Mouse (Mus musculus) embryonic facial prominence, embryonic 11.5 days (tissue): ENCODE data around the gene Rapgef2. TPM values are rescaled to one million over a fixed set of nuclear protein-coding genes. Genes with fewer than 3 reads are reported as not detected.

Experiments used
- ATAC-seq: fragments of 200-750 bp; cut with Nextera tagmentation; replicated peaks from 2 replicates; pipeline ENCODE4 v1.8.0; 2017; ENCODE audit warnings: low read depth; ENCODE audit not compliant: insufficient number of reproducible peaks, low FRiP score, low TSS enrichment
- DNase-seq: peaks from one replicate; pipeline ENCODE4 v3.0.0-alpha.2; 2015; ENCODE audit warnings: low spot score
- H3K27ac ChIP-seq: fragments of 300-500 bp; sonication (generic); replicated peaks from 2 replicates; pipeline ENCODE4 v1.5.1; 2014; ENCODE audit warnings: mild to moderate bottlenecking, low read depth, low read length, control low read depth
- H3K27me3 ChIP-seq: fragments of 300-500 bp; sonication (generic); 2 replicates; pipeline ENCODE4 v1.6.1; 2014; ENCODE audit warnings: mild to moderate bottlenecking, low read length, moderate library complexity, mixed read lengths; ENCODE audit not compliant: control insufficient read depth, insufficient read depth
- H3K36me3 ChIP-seq: fragments of 300-500 bp; sonication (generic); replicated peaks from 2 replicates; pipeline ENCODE4 v1.6.1; 2014; ENCODE audit warnings: low read depth, mild to moderate bottlenecking, low read length, moderate library complexity, mixed read lengths; ENCODE audit not compliant: control insufficient read depth, insufficient read depth
- H3K4me1 ChIP-seq: fragments of 300-500 bp; sonication (generic); 2 replicates; pipeline ENCODE4 v1.6.1; 2014; ENCODE audit warnings: low read length, mixed read lengths; ENCODE audit not compliant: control insufficient read depth, insufficient read depth
- H3K4me2 ChIP-seq: fragments of 300-500 bp; sonication (generic); 2 replicates; pipeline ENCODE4 v1.6.1; 2014; ENCODE audit warnings: low read depth, mild to moderate bottlenecking, control low read depth, low read length, moderate library complexity
- H3K4me3 ChIP-seq: fragments of 300-500 bp; sonication (generic); 2 replicates; pipeline ENCODE4 v1.5.1; 2014; ENCODE audit warnings: low read depth, low read length, control low read depth
- H3K9ac ChIP-seq: fragments of 300-500 bp; sonication (generic); replicated peaks from 2 replicates; pipeline ENCODE4 v1.6.1; 2014; ENCODE audit warnings: mild to moderate bottlenecking, control low read depth, low read length
- H3K9me3 ChIP-seq: fragments of 300-500 bp; sonication (generic); replicated peaks from 2 replicates; pipeline ENCODE4 v1.6.1; 2016; ENCODE audit warnings: mild to moderate bottlenecking, low read length, inconsistent platforms, mixed read lengths; ENCODE audit not compliant: control insufficient read depth
- WGBS: fragments of 180-500 bp; shearing (Covaris S2); extraction: QIAGEN DNeasy Blood & Tissue Kit; methylation state at CpG from one replicate; pipeline ENCODE4 v1.1.7; 2014; 5-methylcytosine and 5-hydroxymethylcytosine counted together
- polyA plus RNA-seq: library from polyadenylated mRNA; unstranded; fragments of >200 nt; fragmentation: Nextera tagmentation; extraction: Ambion mirVana; gene quantifications from 2 replicates; pipeline ENCODE4 v1.2.1, GENCODE M21; 2014

The Rapgef2 gene
- polyA plus RNA-seq, 1 experiment from 2014 or later = 6.8 TPM

- WGBS = 75% methylated on average over 3 of the region's 3 CpGs
- Histone ChIP-seq H3K9ac (no peak overlapping the region), H3K27ac (no peak overlapping the region), H3K4me1 (no peaks in the 10 kb centered on the region), H3K36me3 (no peaks in the 10 kb centered on the region), H3K27me3 (no peaks in the 10 kb centered on the region), H3K4me2 (no peak overlapping the region), H3K4me3 (no peak overlapping the region), H3K9me3 (no peaks in the 10 kb centered on the region)
- no peak for DNase-seq
- no peak for ATAC-seq
Measured at GRCm38 (mm10) chr3:79139245-79139644, 147.1 kb downstream of the Rapgef2 start.

GRCm38 (mm10) chr3:79138601-79139000 is 147.7 kb downstream of the Rapgef2 start:
- ATAC-seq (no peak), DNase-seq (no peak)
- no peaks in the 10 kb centered on the region for H3K4me1 ChIP-seq
- H3K4me3 ChIP-seq = no peak overlapping the region
- H3K9me3 ChIP-seq = no peaks in the 10 kb centered on the region
- H3K36me3 ChIP-seq = no peaks in the 10 kb centered on the region
- H3K4me2 ChIP-seq = no peak overlapping the region
- no peaks in the 10 kb centered on the region for H3K27me3 ChIP-seq
- H3K9ac ChIP-seq = no peak overlapping the region
- H3K27ac ChIP-seq = no peak overlapping the region

GRCm38 (mm10) chr3:79130991-79131390 is 155.3 kb downstream of the Rapgef2 start:
- no peaks in the 10 kb centered on the region for H3K36me3 ChIP-seq

GRCm38 (mm10) chr3:79129044-79129600 is 157.2 kb downstream of the Rapgef2 start:
- no peaks in the 10 kb centered on the region for H3K27me3 ChIP-seq
- ATAC-seq = no peak
- H3K9me3 ChIP-seq = no peaks in the 10 kb centered on the region
- no peak overlapping the region for H3K9ac ChIP-seq
- H3K27ac ChIP-seq = no peak overlapping the region
- H3K4me3 ChIP-seq = no peak overlapping the region
- no peak overlapping the region for H3K4me2 ChIP-seq
- peak; percentile 27 for DNase-seq
- H3K4me1 ChIP-seq = no peaks in the 10 kb centered on the region
- 81% methylated on average over 6 of the region's 6 CpGs for WGBS
- no peaks in the 10 kb centered on the region for H3K36me3 ChIP-seq

More at GRCm38 (mm10) chr3:79130991-79131390, 155.3 kb downstream of the Rapgef2 start:
- H3K9ac ChIP-seq = no peak overlapping the region
- H3K4me2 ChIP-seq = no peak overlapping the region
- H3K27me3 ChIP-seq = no peaks in the 10 kb centered on the region
- H3K27ac ChIP-seq = no peak overlapping the region
- WGBS = 83% methylated on average over 3 of the region's 3 CpGs
- no peak for DNase-seq
- no peak for ATAC-seq
- H3K4me3 ChIP-seq = no peak overlapping the region
- H3K4me1 ChIP-seq = no peaks in the 10 kb centered on the region
- no peaks in the 10 kb centered on the region for H3K9me3 ChIP-seq

GRCm38 (mm10) chr3:79127797-79128196 is 158.5 kb downstream of the Rapgef2 start:
- DNase-seq = no peak
- ATAC-seq = no peak
- Histone ChIP-seq H3K36me3 (no peaks in the 10 kb centered on the region), H3K4me1 (no peaks in the 10 kb centered on the region), H3K27me3 (no peaks in the 10 kb centered on the region), H3K4me3 (no peak overlapping the region), H3K9ac (no peak overlapping the region), H3K4me2 (no peak overlapping the region), H3K9me3 (no peaks in the 10 kb centered on the region), H3K27ac (no peak overlapping the region)
- 87% methylated on average over 2 of the region's 2 CpGs for WGBS

- no peaks in the 10 kb centered on the region for H3K9me3 ChIP-seq
- no peak for DNase-seq
- no peak overlapping the region for H3K27ac ChIP-seq
- H3K9ac ChIP-seq = no peak overlapping the region
- H3K36me3 ChIP-seq = no peaks in the 10 kb centered on the region
- no peaks in the 10 kb centered on the region for H3K4me1 ChIP-seq
- H3K4me2 ChIP-seq = no peak overlapping the region
- H3K27me3 ChIP-seq = no peaks in the 10 kb centered on the region
- no peak for ATAC-seq
- 83% methylated on average over 6 of the region's 6 CpGs for WGBS
- H3K4me3 ChIP-seq = no peak overlapping the region
Measured at GRCm38 (mm10) chr3:79126857-79127256, 159.5 kb downstream of the Rapgef2 start.

GRCm38 (mm10) chr3:79121391-79121790 is 164.9 kb downstream of the Rapgef2 start:
- WGBS = 78% methylated on average over 7 of the region's 7 CpGs
- H3K4me3 ChIP-seq = no peak overlapping the region
- no peak overlapping the region for H3K4me2 ChIP-seq
- H3K36me3 ChIP-seq = no peaks in the 10 kb centered on the region
- H3K27me3 ChIP-seq = no peaks in the 10 kb centered on the region
- no peak for ATAC-seq
- H3K4me1 ChIP-seq = no peaks in the 10 kb centered on the region
- no peak overlapping the region for H3K27ac ChIP-seq
- DNase-seq = no peak
- no peak overlapping the region for H3K9ac ChIP-seq
- H3K9me3 ChIP-seq = no peaks in the 10 kb centered on the region

GRCm38 (mm10) chr3:79119983-79120382 is 166.3 kb downstream of the Rapgef2 start:
- 94% methylated on average over 12 of the region's 12 CpGs for WGBS
- ATAC-seq (no peak), DNase-seq (no peak)
- Histone ChIP-seq H3K4me3 (no peak overlapping the region), H3K4me2 (no peak overlapping the region), H3K36me3 (no peaks in the 10 kb centered on the region), H3K4me1 (no peaks in the 10 kb centered on the region), H3K27ac (no peak overlapping the region), H3K9ac (no peak overlapping the region), H3K27me3 (no peaks in the 10 kb centered on the region), H3K9me3 (no peaks in the 10 kb centered on the region)
